Mouse (Mus musculus): ENCODE results near the gene Scarf1.
A peak's percentile ranks its signal among the peaks of the same experiment; 100 is the strongest.

Scarf1 gene

DNA sequence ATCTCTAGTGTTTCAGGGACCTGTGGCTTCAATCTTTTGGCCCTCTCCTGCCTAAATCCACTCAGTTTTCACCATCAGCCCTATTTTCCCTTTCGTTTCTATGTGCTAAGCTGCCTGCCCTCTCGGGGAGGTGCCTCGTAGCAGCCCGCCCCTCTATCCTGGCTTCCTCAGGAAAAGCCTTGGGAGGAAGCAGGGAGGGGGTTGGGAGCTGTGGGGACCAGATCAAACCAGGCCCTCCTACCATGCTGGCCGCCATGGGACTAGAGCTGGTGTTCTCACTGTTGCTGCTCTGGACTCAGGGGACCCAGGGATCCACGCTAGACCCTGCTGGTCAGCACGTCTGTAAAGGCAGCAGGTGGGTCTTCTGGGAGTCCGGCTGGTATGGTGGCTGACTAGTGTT lies at the start of gene Scarf1:
Gene Scarf1, plus strand, starts transcription at position 205 of the 400 bp plus-strand sequence.
- no peak for DNase-seq (ENCODE audit: low spot score in 2 of 2)

DNA sequence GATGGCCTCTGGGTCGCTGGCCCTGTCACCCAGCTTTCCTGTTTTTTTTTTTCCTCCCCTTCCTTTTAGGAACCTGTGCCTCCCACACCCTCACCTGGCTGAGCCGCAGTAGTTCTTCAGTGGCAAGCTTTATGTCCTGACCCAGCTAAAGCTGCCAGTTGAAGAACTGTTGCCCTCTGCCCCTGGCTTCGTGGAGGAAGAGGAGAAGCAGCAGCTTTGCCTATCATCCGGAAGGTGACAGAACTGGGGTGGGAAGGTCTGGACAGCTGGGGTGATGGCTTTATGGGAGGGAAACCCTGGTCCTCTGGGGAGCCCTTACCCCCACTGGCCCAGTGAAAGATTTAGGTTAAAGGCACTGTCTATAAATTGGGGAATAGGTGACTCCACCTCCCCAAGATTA lies 49.7 kb upstream of the Scarf1 start:
- DNase-seq (ENCODE audit: low spot score in 2 of 2) = no peak

GRCm38 (mm10) chr11:75464417-75464816 lies 48.9 kb upstream of the Scarf1 start:
- no peak for DNase-seq (ENCODE audit: low spot score in 2 of 2)

DNA sequence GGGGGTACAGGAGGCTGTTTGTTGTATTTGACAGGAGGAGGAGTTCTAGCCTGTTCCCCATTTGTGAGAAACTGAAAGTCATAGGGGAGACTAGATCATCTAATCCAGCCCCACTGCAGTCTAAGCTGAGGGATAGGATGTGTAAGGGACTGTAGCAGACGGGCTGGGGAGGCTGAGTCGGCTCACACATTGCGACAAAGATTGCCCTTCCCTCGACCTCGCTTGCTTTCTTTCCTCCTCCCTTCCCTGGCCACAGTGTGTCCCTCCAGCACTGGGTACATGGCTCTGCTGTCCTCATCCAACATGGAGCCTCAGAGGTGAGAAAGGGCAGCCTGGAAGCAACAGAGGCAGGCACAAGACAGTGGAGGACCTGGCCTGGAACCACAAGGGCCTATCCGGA lies 48.3 kb upstream of the Scarf1 start:
- DNase-seq (ENCODE audit: low spot score in 2 of 2) = no peak

GRCm38 (mm10) chr11:75466731-75467505 lies 46.4 kb upstream of the Scarf1 start:
- no peak for DNase-seq (ENCODE audit: low spot score in 2 of 2)

GRCm38 (mm10) chr11:75467512-75468215 lies 45.7 kb upstream of the Scarf1 start:
- DNase-seq (ENCODE audit: low spot score in 2 of 2) = no peak

DNA sequence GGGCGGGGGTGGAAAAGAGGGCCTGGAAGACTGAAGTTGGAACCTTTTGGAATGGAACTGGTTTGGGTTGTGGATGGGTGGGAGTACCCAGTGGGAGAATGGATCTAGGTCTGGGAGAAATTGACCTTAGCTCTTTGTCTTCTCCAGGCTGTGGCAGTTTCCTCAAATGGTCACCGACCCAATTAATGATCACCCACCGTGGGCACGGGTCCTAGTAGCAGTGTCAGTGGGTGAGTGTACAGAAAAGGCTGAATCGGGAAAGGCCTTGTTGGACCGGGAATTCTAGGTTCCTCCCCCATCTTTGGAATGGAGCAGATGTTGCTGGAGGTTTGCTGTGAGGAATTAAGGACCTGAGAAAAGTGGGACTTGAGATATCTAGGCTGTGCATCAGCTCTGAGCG lies 44.9 kb upstream of the Scarf1 start:
- no peak for DNase-seq (ENCODE audit: low spot score in 2 of 2)

GRCm38 (mm10) chr11:75469261-75469660 lies 44.1 kb upstream of the Scarf1 start:
- no peak for DNase-seq (ENCODE audit: low spot score in 2 of 2)

DNA sequence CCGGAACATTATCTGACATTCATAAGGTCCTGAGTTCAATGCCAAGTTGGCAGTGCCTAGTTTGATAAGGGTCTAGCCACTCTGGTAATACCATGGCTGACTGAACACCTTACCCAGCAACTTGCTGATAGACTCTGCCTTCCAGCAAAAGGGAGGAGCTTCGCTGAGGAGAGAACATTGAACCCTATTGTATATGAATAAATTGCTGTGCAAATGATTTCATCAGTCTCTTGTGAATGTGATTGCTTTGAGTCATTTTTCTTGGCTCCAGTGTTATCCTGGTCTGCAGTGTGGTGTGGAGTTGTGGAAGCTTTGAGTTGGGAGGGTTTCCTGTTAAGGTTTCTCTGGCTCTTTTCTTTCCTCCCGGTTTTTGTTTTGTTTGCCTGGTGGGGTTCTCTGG lies 42.7 kb upstream of the Scarf1 start:
- no peak for DNase-seq (ENCODE audit: low spot score in 2 of 2)

DNA sequence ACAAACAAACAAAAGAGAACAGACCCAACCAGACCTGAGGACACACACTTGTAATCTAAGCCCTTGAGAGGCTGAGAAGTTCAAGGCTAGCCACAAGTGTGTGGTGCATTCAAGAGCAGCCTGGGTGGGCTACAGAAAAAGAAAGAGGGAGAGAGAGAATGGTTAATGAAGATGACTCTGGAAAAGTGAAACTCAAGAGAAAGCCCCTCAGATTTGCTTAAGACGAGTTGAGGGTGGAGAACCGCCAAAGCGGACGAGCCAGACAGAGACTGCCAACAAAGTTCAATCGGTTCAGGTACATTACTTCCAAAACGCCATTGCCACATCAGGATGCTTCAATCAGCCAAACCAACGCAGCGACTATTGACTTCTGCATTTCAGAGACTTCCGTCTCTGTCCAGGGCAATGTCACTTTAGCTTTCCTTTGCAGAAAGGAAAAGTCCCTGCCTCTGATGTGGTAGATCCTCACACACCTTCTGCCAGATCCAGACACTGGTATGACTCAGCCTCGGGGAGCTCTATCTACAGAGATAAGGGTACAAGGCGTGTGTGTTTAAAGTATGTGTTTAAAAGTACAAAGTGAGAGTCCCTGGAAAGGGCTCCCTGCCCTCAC lies 40.8 kb upstream of the Scarf1 start:
- no peak for DNase-seq (ENCODE audit: low spot score in 2 of 2)

- no peak for DNase-seq (ENCODE audit: low spot score in 2 of 2)
Measured at GRCm38 (mm10) chr11:75473376-75473775, 40.0 kb upstream of the Scarf1 start.

GRCm38 (mm10) chr11:75486192-75486591 lies 27.1 kb upstream of the Scarf1 start:
- no peak for DNase-seq (ENCODE audit: low spot score in 2 of 2)

DNA sequence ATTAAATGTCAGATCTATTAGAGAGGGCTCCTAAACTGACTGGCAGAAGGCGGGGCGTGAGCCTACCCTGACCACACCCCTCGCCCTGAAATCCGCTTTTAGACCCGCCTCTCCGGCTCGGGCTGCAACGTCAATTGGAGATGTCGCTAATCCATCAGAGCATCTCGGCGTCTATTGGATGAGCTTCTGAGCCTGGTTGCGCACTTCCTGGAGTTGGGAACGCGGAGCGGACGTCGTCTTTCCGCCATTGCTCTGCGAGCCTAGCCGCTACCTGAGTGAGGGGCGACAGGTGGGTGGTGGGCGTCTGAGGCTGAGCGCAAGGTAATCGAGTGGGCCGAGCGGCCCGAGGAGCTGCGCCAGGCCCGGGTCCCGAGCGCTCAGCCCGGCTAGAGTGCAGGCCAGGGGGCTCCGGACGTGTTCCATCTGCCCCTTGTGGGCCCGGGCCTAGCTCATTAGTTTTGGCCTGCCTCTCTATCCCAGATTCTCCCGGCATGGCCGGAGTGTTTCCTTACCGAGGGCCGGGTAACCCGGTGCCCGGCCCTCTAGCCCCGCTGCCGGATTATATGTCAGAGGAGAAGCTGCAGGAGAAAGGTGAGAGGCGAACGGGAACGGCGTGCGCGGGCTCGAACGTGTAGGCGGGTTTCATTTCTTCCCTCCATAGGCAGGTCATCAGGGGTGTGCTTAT lies 26.6 kb upstream of the Scarf1 start, which contains the start of gene Prpf8:
Gene Prpf8, plus strand, starts transcription at position 216 of the 685 bp plus-strand sequence.
- DNase-seq (ENCODE audit: low spot score in 2 of 2) = peak; percentile 96 to 98

DNA sequence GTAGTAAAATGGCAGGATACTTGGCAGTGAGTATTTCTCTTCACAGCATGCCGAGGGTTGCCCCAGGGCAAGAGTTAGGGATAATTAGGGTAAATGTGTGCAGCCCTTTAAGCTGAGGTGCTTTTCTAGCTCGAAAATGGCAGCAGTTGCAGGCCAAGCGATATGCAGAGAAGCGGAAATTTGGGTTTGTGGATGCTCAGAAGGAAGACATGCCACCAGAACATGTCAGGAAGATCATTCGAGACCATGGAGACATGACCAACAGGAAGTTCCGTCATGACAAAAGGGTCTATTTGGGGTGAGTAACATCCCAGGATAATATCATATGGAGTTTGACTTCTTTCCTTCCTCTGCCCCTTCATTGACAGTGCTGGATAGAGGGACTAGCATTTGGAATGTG lies 25.8 kb upstream of the Scarf1 start:
- DNase-seq (ENCODE audit: low spot score in 2 of 2) = no peak

DNA sequence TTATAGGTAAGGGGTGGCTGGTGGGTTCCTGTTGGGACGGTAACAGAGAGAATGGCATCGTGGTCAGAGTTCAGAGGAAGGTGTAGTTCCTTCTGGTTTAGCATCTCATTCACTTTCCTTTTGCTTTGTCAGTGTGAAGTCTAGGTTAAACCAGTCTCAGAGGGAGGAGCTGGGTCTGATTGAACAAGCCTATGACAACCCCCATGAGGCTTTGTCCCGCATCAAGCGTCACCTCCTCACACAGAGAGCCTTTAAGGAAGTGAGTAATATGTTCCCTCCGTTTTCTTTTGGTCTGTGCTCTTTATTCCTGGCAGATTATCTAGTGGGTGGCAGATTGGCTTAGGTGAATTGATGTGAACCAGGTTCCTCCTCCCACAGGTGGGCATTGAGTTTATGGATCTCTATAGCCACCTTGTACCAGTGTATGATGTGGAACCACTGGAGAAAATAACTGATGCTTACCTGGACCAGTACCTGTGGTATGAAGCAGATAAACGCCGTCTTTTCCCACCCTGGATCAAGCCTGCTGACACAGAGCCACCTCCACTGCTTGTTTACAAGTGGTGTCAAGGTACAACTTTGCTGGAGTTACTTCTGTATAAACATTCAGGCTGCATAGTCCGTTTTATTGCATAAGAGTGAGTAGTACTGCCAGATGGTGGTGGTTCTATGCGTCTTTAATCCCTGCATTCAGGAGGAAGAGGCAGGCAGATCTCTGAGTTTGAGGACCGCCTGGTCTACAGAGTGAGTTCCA lies 18.9 kb upstream of the Scarf1 start:
- DNase-seq (ENCODE audit: low spot score in 2 of 2) = no peak

GRCm38 (mm10) chr11:75498126-75498525 lies 15.2 kb upstream of the Scarf1 start:
- no peak for DNase-seq (ENCODE audit: low spot score in 2 of 2)

GRCm38 (mm10) chr11:75508162-75508561 lies 5.2 kb upstream of the Scarf1 start:
- DNase-seq (ENCODE audit: low spot score in 2 of 2) = no peak

DNA sequence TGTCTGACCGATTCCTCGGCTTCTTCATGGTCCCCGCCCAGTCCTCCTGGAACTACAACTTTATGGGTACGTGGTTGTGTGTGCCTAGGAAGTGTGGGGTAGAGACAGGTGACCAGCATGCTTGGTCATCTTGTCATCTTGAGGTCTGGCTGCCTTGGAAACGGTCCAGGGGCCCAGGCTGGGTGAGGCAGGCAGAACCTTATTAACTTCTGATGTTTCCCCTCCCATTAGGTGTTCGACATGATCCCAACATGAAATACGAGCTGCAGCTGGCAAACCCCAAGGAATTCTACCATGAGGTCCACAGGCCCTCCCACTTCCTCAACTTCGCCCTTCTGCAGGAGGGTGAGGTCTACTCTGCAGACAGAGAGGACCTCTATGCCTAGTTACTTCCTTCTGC lies 4.4 kb upstream of the Scarf1 start:
- no peak for DNase-seq (ENCODE audit: low spot score in 2 of 2)

DNA sequence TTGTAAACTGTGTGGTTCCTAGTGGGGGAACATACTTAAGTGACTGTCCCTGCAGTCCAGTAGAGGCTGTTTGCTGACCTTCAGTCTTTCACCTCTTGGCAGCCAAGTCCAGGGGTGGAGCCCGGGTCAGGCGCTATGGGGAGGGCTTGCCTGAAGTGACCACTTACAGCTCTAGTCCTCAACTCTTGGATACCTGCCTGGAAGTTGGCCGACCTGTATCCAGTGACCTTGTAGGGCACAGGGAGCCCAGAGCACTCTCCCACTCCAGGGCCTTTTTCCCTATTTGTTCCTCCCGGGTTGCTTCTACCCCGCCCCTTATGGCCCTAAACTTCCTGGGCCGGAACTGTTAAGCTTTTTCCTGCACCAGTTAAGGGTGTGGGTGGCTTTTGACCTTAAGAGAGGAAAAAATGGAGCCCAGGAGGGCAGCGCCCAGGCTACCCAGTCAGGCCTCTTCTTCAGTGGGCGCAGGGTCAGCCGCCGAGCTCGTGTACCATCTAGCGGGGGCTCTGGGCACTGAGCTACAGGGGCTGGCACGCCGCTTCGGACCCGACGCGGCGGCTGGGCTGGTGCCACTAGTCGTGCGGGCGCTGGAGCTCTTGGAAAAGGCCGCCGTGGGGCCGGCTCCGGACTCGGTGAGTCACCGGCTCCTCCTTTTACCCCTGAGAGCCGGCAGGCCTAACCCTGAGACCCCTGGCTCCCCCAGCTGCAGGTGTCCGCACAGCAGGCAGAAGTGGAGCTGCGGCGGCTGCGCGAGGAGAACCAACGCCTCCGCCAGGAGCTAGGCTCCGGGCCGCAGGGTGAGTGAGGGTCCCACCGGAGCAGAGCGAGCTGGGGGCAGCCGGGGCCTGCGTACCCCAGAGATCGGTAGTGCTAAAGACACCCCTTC lies 3.4 kb upstream of the Scarf1 start, which contains the start of gene Rilp:
Gene Rilp, plus strand, starts transcription at position 354 of the 886 bp plus-strand sequence.
- peak in 1 of 2 experiments; percentile 43 for DNase-seq (ENCODE audit: low spot score in 2 of 2)

DNA sequence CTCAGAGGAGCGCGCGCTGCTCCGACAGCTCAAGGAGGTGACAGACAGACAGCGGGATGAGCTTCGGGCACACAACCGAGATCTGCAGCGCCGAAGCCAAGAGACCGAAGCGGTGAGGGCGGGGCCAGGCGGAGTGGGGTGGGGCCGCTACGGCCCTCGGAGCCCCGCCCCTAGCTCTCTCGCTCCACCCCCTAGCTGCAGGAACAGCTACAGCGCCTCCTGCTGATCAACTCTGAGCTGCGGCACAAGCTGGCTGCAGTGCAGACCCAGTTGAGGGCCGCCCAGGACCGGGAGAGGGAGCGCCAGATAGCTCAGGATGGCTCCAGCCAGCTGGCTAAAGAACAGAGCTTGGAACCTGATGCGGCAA lies 2.7 kb upstream of the Scarf1 start:
- DNase-seq (ENCODE audit: low spot score in 2 of 2) = peak; percentile 79 to 81

All from frontal cortex, postnatal 14 days (tissue).